Mouse (Mus musculus) NIH3T3 (cell line): Measurements from ENCODE around the gene Slc5a10.
A peak's percentile ranks its signal among the peaks of the same experiment; 100 is the strongest.
"Not testable (repeated sequence)": the region's sequence is repeated elsewhere in the genome, so short reads cannot be mapped to it uniquely, and the experiment has no call there.

Experiments used
- DNase-seq: peaks from one replicate; pipeline ENCODE4 v3.0.0-alpha.2; 2012; ENCODE audit warnings: low read depth

The Slc5a10 gene

DNA sequence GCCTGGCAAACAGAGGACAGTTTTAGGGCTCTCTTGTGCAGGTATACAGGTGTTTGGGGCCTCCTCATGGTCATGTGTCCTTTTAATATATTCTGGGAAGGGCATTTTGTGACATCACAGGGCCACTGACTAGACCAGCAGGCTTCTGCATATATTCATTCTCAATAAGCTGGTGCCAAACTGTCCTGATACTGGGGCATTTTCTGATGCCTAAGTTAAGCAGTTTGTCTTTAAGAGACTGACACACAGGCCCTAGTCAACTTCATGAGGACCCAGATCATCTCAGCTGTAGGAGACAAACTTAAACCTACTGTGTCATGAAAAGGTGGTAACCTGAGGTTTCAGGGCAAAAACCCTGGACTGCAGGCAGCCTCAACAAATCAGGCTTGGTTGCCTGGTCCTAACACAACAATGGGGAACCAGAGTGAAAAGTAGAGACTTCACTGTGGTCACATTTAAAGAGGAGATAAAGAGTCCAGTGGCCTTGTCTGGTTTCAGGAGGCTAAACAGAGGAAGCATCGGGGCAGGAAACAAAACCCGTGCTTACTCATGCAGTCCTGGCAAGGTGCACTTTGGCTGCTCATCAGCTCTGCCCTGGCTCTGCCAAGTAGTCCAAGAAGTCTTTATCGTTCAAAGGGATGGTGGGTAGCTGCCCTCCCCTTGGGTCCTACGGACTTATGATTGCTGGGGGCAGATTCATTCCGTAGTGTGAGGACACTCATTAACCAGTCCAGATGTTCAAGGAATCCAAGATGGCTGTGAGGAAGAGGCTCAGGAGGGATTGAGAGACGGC lies 72.5 kb downstream of the Slc5a10 start:
- DNase-seq: peak; percentile 76

DNA sequence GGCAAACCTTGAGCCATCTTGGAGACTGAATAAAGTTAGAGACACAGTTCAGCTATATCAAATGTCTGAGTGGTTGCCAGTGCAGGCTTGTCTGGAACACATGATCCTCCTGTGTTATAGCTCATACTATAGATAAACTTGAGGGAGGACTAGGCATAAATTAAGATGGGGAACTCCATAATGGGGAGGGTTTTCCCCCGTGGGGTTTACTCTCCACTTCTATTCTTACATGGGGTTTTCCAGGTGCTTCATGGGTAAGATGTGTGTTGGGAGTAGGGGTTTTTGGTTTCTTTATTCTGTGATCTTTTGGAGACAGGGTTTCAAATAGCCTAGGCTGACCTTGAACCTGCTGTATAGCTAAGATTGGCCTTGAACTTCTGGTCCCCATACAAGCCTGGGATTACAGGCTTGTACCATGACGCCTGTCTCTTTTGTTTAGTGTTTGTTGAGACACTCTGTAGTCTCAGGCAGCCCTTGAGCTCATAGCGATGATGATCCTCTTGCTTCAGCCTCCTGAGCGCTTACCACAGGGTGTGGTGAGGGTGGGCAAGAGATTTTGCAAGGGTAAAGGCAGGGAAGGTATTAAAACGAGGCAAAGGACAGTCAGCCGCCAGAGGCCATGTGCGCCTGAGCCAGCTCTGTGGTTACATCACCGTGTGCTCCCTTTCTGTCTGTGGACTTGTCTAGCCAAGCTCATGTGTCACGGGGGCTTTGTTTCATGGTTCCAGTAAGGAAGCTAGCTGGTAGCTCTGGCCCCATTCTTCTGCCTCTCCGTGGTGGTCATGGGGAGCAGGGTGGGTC lies 73.3 kb downstream of the Slc5a10 start:
- no peak for DNase-seq

DNA sequence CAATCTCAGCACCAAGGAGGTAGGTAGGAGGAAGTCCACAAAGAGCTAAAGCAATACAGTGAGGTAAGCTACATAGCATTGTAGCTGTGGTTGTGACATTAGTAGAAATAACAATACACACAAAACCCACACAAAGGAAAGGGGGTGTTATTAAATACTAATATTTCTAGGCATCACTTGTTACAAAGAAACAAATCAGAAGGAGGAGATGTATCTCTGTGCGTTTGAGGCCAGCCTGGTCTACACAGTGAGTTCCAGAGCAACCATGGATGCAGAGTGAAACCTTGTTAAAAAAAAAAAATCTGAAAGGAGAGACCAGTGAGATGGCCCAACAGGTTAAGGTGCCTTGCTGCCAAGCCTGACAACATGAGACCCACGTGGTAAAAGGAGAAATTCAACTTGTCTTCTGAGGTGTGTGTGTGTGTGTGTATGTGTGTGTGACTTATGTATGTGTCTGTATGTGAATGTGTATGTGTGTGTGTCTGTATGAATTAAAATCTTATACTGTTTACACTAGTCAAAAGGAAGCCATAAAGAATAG lies 74.1 kb downstream of the Slc5a10 start:
- no peak for DNase-seq

DNA sequence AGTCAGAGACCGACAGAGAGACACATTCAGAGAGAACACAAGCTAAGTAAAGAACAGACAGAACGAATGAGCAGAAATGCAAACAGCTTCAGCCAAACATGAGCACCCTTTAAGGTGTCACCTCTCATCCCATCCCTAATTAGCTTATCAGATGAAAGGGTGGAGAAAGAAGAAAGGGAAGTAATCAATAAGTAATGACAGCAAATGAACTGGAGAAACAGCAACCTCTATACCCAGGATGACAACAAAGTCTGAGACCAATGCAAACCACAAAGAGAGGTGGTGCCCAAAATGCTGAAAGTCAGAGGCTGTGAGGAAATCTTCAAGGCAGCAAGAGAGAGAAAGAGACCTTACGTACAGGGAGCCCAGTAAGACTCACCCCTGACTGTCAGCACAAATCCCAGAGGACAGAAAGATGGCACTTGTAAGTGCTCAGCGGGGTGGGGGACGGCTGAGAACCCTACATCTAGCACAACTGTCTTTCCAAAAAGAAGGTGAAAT lies 75.2 kb downstream of the Slc5a10 start:
- DNase-seq: no peak

DNA sequence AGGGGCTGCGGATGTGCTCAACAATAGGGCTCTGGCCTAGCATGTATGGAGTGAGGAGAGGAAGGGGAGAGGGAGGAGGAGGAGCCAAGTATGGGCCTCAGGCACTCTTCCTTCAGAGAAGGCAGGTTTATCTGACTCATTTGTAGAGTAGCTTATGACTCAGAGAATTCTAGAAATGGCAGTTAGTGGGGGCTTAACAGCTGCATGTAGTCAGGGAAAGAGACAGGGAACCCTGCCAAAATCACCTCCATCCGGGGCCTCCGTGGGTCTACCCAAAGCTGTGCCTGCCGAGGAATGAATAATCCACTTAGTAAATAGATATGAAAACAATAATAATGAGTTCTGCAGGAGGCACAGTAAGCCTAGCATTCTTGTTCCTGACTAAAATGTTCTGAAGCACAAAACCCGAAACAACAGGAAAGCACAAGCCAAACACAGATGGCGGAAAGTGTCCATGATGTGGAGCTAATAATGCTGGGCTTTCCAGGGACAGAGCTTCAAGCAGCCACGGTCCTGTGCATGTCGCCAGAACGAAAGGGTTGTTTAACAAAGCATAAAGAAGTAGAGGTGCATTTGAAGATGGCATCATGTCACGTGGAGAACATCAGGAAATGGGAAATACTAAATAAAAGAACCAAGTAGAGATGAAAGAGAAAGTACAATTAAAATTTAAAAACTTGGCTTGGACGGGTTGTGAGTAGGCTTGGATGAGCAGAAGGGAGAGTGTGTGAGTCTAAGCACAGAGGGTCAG lies 75.9 kb downstream of the Slc5a10 start:
- DNase-seq: peak; percentile 91

DNA sequence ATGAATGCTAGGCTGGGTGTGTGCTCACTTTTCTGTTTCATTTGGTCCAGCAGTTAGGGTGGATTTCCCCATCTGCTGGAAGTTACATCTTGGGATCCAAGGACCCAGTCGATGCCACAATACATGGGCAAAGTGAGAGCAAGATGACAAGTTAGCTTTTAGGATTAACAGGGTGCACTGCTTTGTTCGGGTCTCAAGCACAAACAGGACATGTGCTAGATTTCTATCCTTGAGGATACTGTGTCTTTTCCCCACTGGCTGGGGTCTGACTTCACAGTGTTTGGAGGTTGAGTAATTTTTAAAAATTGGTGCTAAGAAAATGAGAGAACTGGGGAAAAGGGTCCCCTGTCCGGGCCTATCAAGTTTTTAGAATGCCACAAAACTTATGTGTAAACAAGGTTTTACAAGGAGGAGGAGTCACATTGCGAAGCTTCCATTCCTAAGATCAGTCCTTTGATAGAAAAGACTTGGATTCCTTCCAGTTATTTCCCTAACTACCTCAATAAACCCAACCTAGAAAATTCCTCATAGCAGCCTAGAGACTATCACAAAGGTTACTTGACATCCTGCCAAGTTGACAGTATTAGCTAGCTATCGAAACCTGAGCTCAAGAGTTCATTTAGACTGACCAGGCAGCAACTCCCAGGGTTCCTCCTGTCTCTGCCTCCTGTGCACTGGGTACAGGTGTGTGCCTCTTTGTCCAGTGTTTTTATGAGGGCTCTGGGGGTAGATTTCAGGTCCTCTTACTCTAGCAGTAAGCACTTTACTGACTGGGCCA lies 77.3 kb downstream of the Slc5a10 start:
- no peak for DNase-seq

DNA sequence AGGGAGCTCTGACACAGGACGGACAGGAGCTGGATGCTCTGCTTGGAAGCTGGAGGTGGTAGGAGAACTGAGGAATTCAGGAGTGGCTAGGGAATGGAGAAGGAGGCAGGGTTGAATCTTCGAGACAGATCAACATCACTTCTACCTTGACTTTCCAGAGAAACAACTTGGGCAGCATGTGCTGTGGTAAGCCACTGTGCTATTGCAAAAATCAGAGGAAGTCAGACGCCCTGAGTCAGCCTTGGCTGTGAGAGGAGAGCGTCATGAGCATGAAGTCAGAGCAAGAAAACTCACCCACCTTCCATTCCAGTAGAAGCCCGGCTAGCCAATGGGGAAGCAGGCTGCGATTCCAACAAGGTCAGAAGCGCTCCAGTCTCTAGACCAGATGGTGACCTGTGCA lies 78.5 kb downstream of the Slc5a10 start:
- peak; percentile 62 for DNase-seq

DNA sequence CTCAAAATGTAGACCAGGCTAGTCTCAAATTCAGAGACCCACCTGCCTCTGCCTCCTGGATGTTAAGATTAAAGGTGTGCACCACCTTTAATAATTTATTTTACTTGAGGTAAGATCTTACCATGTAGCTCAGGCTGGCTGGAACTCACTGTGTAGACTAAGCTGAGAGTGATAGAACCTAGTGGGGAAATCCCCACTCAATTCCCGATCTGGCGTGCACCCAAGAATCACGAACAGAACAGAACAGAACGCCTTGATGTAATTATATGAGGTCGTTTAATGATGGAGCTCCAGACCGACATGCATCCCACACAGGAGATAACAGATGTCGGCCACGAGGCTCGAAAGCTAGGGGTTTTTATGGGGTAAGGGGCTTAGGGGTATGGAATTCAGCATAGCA lies 80.0 kb downstream of the Slc5a10 start:
- DNase-seq: not testable (repeated sequence)

DNA sequence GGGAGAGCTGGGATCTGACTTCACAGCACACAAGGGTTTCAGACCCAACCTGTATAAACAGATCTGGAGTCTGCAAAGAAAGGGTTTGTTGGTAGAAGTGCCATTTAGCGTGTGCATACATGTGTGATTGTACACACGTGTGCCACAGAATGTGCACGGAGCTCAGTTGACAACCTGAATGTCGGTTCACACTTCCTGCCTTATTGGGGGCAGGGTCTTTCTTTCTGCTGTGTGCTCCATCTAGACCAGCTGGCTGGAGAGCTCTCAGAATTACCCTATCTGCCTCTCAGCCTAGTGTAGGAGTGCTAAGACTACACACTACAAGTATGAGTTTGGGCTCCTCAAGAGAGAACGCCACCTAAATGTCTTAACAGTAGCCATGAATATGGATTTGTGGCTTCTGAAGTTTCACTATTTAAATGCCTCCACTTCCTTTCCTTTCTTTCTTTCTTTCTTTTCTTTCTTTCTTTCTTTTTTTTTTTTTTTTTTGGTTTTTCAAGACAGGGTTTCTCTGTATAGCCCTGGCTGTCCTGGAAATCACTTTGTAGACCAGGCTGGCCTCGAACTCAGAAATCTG lies 80.9 kb downstream of the Slc5a10 start:
- DNase-seq: no peak

DNA sequence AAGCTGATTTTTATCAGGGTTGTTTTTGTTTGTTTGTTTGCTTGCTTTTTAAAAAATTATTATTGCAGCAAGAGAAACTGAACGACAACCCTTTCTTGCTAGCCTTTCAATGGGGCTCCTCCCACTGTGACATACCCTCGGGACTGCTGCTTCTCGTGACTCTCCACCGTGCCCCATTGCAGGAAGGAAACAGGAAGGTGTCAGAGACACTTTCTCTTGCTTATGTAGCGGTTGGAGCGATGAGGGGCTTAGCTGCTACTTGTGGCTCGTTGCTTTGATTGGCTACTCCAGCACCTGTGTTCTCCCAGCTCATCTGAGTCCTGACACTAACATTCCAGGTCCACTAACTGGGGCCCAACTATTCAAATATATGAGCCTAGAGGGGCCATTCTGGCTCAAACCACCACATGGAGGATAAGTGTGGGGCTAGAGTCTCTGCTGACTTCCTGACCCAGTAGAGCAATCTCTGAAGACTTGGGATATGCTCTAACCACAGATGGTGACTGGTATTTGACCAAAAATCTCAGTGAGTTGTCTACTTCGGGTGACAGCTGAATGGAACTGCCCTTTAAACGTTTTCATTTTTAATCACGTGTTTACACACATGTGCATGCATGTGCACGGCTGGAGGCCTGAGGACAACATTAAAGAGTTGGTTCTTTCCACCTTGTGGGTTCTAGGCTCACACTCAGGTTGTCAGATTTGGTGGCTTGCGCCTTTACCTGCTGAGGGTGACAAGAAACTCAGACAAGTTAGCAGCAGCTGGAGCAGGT lies 81.7 kb downstream of the Slc5a10 start:
- DNase-seq: no peak

DNA sequence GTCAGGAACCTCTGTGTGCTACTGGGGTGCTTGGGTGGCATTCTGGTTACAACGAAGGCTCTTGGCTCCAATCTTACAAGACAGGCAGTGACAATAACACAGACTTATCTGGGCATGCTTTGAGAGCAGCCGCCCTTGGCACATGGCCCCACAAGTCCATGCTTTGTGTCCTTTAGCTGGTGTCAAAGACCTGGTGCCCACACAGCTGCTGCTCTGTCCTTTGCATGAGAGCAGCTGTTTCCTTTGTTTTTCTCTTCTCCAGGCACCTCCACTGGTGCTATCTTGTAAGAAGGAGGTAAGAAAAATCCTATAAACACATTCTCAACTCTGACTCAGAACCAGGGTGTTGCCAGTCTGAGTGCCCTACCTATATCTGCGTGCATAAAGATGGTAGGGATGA lies 82.8 kb downstream of the Slc5a10 start:
- DNase-seq: no peak

DNA sequence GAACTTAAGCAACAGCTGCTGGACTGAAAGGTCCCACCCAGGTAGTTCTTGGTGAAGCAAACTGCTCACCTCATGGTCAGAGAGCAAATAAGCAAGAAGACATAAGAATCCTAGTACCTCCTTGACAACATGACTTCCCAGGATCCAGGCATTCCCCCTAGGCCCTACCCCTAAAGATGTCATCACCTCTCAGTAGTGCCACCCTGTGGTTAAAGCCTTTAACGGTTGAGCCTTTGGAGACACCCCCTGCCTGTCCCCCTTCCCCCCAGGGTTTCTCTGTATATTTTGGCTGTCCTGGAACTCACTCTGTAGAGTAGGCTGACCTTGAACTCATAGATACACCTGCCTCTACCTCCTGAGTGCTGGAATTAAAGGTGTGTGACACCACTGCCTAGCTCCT lies 83.2 kb downstream of the Slc5a10 start:
- DNase-seq: no peak

DNA sequence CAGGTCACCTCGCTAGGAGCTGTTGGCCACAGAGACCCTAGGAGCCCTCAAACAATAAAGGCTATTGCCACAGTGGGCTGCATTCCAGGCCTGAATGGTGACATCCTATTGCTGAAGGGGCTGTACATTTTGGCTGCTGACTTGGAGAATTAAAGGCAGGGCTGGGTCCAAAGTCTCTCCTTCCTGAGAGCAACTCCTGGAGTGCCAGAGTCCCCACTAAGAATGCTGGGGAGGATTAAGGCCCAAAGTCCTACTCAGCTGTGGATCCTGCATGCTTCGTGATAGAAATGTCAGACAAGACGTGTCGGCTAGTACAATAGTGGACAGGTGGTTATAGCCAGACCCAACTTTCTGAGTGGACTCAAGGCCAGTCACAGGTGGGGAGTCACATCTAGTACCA lies 84.3 kb downstream of the Slc5a10 start:
- not testable (repeated sequence) for DNase-seq

DNA sequence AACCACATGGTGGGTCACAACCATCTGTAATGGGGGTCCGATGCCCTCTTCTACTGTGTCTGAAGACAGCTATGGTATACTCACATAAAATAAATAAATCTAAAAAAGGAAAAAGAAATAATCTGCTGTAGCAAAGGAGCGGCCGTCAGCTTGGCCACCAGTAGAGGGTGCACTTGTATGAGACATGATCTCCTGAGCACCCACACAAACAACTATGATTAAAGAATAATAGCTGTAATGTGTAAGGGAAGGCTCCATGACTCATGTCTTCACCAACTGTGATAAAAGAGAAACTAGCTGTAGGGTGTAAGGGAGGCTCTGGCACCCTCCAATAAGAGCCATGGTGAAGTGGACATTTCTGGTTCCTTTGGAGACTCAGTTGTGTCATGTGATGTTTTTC lies 91.0 kb downstream of the Slc5a10 start:
- DNase-seq: peak; percentile 77

DNA sequence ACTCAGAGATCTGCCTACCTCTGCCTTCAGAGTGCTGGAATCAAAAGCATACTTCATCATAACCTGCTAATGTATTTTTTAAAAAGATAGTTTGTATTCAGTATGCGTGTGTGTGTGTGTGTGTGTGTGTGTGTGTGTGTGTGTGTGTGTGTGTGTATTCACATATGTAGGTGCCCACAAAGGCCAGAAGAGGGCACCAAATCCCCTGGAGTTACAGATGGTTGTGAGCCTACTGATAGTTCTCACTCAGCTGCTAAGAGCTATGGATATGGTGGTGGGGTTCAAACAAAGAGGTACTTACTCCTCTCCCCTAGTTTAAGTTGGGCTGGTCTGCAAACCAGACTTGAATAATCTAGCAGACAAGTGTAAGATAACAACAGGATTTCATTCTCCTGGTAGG lies 94.1 kb downstream of the Slc5a10 start:
- no peak for DNase-seq

DNA sequence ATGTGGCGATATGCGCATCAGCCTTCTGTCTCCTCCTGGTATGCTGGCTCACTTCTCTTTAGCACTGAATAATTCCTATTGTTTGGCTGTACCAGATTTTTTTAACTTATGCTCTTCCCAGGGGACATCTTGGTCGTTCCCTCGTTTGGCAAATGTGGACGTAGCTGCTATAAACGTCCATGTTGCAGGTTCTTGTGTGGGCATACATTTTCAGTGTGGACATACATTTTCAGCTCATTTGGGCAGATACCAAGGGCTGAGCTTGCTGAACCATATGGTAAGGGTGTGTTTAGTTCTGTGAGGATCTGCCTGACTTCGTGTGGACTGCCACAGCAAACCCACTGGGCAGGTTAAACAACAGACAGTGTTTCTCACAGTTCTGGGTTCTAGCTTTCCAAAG lies 95.5 kb downstream of the Slc5a10 start:
- DNase-seq: no peak
